Mouse (Mus musculus) layer of hippocampus, adult 9-11 months (tissue): Measurements from ENCODE around the gene Bglap3.
"Not testable (repeated sequence)": the region's sequence is repeated elsewhere in the genome, so short reads cannot be mapped to it uniquely, and the experiment has no call there.

Experiments used
- DNase-seq: peaks from one replicate; pipeline ENCODE4 v3.0.0; 2022

Bglap3 gene

GRCm38 (mm10) chr3:88372643-88373042 is at the start of gene Bglap3:
Gene Bglap3, minus strand, starts transcription at chr3:88372743.
- not testable (repeated sequence) for DNase-seq

GRCm38 (mm10) chr3:88422020-88422720 is 49.6 kb upstream of the Bglap3 start:
- DNase-seq, result no peak

DNA sequence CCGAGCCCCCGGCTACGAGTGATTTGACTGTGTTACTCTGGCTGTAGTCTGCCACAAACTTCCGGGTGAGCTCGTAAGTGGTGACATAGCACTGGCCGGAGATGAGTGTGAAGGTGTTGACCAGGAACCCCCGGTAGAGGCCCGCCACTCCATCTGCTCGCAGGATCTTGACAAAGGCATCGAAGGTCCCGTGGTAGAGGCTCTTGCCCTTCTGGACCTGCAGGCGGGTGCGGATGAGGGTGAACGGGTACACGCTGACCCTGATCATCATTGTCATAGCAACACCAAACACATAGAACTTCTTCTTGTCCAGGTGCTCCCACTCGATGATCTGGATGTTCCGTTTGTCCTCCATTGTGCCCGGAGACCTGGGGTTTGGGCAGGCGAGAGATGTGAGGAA is 48.2 kb upstream of the Bglap3 start:
- no peak for DNase-seq

DNA sequence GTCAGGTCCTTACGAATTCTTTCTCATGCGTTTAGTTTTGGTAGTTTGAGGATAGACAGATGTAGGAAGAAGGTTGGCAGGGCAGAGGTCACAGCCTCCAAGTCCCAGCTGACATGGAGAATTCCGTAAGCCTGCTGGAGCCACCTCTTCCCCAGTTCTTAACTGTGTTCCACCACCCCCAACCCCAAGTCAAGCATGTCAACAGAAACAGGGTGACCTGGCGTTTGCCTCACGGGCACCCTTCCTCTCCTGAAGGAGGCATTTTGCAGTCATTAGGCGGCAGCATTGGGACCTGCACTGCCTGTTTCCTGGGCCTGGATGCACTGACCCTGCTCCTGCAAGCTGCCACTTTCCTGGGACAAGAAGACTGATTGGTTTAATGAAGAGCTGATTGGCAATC is 45.5 kb upstream of the Bglap3 start:
- DNase-seq, result no peak

- no peak for DNase-seq
Measured at GRCm38 (mm10) chr3:88415668-88416067, 43.1 kb upstream of the Bglap3 start.

DNA sequence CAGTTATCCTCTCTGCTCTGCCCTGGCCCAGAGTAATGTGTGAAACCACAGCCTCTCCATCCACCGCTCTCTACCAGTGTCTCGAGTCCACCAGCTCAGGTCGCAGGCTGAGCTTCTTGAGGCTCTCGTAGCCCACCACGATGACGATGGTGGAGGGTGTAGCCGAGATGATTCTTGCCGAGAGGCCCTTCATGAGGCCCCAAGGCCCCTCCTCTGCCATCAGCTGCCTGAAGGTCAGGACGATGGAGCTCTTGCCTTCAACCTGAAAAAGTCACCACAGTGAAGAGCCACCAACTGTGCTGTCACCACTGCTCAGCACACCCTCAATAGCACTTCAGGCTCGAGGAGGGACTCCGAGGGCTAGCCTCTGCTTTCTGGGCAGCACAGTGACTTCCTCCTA is 40.1 kb upstream of the Bglap3 start:
- DNase-seq, result no peak

GRCm38 (mm10) chr3:88411681-88412080 is 39.1 kb upstream of the Bglap3 start:
- no peak for DNase-seq

- DNase-seq, result no peak
Measured at GRCm38 (mm10) chr3:88410645-88411031, 38.1 kb upstream of the Bglap3 start.

- DNase-seq, result peak; percentile 92
Measured at GRCm38 (mm10) chr3:88409741-88410644, 37.5 kb upstream of the Bglap3 start, which contains the start of gene Pmf1. Gene Pmf1, minus strand, starts transcription at chr3:88410331.

- no peak for DNase-seq
Measured at GRCm38 (mm10) chr3:88408953-88409352, 36.4 kb upstream of the Bglap3 start.

DNA sequence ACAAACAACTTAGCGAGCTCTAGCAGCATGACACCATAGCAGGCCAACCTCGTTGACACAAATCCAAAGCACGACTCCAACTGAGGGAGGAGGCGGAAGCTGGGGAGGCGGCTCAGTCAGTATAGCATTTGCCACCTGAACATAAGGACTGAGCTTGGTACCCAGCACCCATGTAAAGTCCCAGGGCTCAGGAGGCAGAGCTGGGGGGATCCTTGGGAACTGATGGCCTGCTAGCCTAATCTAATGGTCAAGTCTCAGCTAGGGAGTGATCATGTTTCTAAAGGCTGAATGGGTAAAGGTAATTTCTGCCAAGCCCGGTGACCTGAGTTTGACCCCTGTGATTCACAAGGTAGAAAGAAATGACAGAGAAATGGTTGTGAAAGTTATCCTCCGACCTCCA is 35.0 kb upstream of the Bglap3 start:
- no peak for DNase-seq

GRCm38 (mm10) chr3:88407090-88407489 is 34.5 kb upstream of the Bglap3 start:
- peak; percentile 70 for DNase-seq

DNA sequence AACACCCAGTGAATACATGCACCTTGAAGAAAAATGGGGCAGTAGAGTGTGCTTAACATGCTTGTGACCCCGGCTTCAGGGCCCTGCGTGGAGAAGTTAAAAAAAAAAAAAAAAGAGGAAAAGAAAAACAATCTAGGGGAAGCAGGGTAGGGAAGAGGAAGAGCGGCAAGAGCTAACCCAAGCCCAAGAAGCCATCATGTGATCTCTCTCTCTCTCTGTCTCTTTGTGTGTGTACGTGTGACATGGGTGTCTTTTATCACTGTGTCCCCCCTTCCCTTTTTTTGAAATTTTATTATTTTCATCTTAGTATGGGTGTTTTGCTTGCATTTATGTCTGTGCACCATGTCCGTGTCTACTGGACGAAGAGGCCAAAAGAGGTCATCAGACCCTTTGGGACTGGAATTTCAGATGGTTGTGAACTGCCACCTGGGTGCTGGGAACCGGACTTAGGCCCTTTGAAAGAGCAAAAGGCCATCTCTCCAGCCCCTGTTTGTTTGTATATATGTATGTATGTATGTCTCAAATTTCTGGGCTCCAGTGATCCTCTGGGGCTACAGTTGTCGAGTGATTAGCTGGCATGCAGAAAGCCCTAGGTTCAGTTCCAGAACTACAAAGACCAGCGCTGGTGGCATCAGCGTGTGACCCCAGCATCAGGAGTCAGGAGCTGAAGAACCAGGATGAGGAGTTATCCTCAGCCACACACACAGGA is 31.1 kb upstream of the Bglap3 start:
- DNase-seq, result no peak

DNA sequence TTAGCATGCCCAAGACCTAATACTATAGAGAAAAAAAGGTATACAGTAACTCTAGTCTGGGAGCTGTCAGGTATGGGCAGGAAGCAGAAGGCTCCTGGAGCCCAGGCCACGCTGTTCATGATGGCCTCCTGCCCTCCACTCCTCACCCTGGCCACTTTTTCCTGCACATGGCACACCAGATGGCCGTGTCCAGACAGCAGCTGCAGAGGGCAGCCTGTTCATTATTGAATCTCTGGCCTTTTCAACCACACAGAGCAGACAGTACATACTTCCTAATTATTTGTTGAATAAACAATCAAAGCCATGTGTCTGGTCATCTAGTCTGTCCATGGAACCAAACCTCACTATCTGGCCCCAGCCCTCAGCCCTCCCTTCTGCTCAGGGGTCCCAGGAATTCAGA is 26.1 kb upstream of the Bglap3 start:
- no peak for DNase-seq

GRCm38 (mm10) chr3:88395742-88396141 is 23.2 kb upstream of the Bglap3 start:
- DNase-seq, result no peak

- no peak for DNase-seq
Measured at GRCm38 (mm10) chr3:88395288-88395687, 22.7 kb upstream of the Bglap3 start.

- no peak for DNase-seq
Measured at GRCm38 (mm10) chr3:88393776-88394375, 21.3 kb upstream of the Bglap3 start.

- no peak for DNase-seq
Measured at GRCm38 (mm10) chr3:88384364-88384763, 11.8 kb upstream of the Bglap3 start, which contains the start of gene Bglap. Gene Bglap, minus strand, starts transcription at chr3:88384464.

- DNase-seq, result not testable (repeated sequence)
Measured at GRCm38 (mm10) chr3:88382383-88382782, 9.8 kb upstream of the Bglap3 start.

DNA sequence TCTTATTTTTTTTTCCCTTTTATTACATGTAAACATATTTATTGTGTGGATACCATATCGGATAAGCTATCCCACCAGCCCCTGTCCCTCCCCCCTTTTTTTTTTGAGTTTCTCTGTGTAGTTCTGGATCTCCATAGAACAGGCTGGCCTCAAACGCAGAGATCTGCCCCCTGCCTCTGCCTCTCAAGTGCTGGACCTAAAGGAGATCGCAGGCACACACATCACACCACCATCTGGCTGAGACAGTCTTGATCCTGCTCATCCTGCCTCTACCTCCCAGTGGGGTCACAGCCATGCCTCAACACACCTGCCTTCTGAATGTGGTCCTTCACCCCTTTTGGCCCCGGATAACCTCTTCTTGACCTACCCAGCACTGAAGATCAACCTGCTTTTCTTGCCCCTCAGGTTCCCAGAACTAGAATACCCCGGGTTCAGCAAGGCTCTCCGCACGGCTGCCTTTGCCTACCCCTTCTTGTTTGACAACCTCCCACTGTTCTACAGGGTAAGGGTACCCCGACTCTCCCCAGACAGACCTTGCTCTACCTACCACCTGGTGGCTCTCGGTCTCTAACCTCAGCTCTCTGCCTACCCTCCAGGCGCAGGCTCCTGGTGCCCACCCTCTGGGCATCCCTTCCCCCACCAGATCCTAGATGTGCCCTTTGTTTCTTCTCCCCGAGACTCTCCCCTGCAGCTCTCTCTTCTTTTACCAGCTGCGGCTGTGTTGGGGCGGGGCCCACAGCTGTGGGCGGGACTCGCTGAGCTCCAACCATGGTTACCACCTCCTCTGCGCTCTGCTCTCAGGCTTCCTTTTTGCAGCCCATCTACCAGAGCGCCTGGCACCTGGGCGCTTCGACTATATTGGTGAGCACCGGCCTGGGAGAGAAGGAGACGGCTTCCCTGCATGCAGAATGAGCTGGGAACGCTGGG is 9.1 kb upstream of the Bglap3 start:
- DNase-seq, result not testable (repeated sequence)

DNA sequence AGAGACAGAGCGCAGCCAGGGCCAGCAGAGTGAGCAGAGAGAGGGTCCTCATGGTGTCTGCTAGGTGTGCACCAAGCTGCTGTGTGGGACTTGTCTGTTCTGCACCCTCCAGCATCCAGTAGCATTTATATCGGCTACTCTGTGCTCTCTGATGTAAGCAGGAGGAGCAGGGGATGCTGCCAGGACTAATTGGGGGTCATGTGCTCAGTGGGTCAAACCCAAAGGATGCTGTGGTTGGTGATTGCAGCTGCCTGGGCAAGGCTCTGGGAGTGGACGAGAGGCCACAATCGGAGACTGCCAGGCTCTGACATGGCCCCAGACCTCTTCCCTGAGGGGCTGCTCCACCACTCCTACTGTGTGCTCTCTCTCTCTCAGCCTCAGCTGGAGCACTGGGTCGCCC is 6.1 kb upstream of the Bglap3 start, which contains the start of gene Bglap2:
Gene Bglap2 (minus strand): TSS at position 101 of the 400 bp plus-strand sequence.
- DNase-seq, result not testable (repeated sequence)

DNA sequence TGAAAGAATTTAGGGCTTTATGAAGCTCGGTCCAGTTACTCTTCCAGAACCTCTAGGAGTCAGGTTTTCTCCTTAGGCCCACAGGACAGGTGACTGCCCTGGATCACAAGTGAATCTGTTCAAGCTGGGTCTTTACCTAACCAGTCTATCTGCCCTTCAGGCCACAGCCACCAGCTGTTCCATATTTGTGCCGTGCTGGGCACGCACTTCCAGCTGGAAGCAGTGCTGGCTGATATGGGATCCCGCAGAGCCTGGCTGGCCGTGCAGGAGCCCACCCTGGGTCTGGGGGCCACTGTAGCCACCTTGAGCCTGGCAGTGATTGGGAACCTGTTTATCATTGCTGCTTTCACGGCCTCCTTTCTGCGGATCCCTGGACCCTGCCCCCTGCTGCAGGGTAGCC is 4.1 kb upstream of the Bglap3 start:
- not testable (repeated sequence) for DNase-seq
